Mouse (Mus musculus) CH12F3 (cell line): ENCODE data around the gene Zfp189.

Experiments used
- in situ Hi-C: fragments of 300-500 bp; cut with MboI; formaldehyde crosslinking; loops from 2 replicates; pipeline ENCODE4 v1.14.3; 2020; ENCODE audit warnings: low sequenced_read_pairs

Zfp189 gene

DNA sequence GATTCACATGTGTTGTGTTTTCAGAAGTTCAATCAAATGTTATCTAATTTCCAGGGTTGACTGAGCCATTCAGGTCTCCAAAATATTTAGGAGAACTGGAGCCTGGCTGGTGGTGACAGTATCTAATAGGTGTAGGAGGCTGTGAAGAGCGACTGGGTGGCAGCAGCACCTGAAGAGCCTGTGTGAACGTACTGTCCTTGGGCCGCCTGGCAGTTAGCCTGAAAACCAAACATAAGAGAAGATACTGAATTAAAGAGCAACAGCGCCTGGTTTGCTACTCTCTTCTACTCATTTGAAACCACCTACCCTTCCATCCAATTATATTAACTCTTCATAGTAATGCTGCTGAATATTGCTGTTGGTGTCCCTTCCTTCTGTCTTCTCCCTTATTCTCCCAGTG is 15.7 kb downstream of the Zfp189 start:
- in situ Hi-C loops, result no loop called here

DNA sequence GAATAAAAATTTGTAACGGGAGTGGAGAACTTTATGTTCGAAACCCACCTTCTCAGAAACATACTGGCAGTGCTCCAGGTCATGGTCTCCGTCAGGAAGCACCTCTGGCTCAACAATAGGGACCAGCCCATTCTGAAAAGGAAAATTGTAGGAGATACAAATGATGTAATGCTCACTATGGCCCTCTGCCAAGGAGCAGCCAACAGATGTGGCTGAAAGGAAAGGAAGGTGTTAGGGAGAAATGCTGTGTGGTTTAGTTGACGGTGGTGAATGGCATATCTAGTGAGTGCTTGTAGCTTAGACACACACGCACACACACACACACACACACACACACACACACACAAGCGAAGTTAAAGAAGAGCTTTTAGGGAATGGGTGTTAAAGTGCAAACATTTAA is 18.7 kb downstream of the Zfp189 start:
- in situ Hi-C loops, result no loop called here

DNA sequence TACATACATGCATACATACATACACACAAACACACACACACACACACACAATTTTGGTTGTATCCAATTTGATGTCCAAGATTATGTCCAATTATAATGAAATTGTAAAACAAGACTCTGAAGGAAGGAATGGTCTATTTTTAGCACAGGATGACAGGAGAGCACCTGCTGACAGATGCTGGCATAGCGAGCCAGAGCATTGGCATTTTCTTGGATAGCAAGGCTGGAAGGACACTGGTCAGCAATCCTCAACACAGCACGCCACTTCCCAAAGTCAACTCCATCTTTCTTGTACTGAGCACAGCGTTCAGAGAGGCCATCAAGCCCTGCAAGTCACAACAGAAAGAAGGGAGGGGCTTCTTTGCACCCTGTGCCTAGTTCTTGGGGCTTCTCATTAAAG is 20.0 kb downstream of the Zfp189 start:
- in situ Hi-C loops, result no loop called here

DNA sequence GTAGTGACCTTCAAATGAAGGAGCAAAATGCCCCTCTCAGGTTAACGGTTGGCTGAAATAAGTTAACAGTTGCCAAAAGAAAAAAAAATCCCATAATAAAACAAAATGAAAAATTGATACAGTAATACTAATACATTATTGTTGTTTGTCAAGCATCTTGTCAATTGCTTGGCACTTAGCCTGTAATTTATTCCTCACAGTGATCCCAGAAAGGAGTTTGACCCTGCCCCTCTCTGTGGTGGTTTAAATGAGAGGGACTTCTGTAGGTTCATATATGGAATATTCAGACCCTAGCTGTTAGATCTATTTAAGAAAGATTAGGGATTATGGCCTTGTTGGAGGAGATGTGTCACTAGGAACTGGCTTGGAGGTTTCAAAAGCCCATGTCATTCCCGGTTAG is 25.1 kb downstream of the Zfp189 start:
- in situ Hi-C loops, result no loop called here

DNA sequence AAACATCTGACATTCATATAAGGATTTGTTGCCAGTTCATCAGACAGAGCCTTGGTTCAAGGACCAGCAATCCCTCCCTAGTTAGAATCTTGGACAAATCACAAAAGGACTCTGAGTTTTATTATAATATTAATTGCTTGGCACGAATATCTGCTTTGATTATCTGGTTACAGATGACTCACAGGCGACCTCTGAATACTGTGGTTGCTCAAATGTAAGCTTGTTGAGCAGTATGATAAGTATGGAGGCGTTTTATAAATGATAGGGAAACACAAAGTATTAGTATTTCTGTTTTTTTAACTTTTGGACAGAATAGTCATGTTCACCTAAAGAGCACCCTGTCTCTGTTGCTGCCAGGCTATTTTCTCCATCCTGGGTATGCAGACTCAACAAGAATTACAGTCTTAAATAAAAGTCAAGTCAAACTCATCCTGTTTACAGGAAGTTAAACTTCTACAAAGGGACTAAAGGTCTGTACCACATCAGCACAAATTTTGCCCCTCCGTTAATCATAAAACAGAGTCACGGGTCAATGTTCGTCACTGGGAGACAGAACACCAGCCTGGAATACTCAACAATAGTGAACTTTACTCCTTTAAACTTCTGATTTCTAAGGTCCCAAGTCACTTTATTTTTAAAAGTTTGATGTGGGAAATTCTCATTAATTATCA is 26.0 kb downstream of the Zfp189 start:
- in situ Hi-C loops, result no loop called here

DNA sequence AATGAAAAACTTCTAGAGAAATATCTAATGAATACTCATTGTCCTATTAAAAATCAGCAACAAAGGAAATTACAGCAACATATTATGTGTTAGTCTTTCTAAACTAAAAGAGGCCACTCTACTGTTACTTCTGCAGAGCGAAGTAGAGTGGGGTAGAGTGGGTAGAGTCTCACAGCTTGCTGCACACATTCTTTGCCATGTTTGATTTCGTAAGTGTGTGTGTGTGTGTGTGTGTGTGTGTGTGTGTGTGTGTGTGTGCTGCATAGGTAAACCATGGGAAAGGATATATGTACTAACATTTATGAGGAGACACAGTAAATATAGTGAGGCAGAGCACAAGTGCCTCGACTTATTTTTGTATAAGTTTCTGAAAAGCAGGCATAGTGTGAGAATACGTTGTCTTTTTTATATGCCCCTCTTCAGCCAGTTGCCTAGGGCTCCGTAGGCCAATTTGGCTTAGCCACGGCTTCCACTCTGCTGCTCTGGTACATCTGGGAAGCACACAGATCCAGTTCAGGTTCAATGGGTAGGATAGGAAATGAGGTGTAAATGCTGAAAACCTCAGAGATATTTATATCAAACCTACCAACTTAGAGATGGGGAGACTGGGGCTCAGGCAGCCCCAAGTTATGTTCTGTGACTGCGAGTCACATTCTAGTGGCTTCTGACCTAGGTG is 26.7 kb downstream of the Zfp189 start:
- in situ Hi-C loops, result no loop called here

DNA sequence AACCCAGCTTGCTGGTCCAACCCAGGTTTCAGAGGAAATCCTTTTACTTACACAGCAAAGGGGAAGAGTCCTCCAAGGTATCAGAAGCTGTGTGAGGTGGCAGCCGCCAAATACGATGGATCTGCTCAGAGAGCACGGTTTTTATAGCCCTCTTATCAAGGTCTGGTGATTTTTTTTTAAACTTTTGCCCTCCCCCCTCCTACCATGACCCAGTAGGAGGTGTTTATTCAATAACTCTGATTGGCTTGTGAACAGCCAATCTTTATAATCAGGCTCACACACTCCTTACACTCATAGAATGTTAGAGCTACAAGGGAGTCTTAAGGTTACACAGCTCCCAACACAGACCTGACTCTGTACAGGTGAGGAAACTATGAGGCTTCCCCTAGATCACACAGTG is 28.4 kb downstream of the Zfp189 start, which contains the start of gene Aldob:
Gene Aldob, minus strand, starts transcription at position 164 of the 400 bp plus-strand sequence.
- in situ Hi-C loops, result no loop called here

DNA sequence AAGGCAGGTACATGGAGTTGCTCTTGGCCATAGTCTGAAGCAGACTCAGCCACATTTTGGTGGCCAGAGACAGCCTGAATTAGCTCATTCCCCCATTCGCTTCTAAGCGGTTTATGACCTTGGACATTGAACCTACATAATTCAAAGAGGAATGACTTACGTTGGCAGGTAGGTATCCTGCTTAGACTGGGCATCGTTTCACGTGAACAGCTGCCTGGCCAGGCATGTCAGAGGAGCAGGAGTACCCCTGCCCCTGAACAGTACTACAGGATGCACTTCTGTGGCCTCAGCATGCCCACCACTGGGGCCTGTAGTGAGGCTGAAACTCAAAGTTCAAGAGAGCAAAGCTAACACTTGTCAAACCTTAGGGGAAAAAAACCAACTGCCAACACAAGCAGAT is 32.4 kb downstream of the Zfp189 start:
- in situ Hi-C loops, result no loop called here

DNA sequence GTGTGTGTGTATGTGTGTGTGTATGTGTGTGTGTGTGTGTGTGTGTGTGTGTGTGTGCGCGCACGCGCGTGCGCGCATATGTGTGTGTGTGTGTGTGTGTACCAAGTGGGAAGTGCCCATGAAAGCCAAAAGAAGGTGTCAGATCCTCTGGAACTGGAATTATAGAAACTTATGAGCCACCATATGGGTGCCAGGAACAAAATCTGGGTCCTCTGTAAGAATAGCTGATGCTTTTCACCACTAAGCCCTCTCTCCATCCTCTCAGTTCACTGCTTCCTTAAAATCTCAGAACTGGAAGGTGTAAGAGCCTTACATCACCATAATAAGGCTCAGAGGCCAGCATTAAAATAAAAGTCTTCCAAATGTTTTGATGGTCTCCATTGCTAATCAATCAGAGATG is 36.4 kb downstream of the Zfp189 start:
- in situ Hi-C loops, result no loop called here

DNA sequence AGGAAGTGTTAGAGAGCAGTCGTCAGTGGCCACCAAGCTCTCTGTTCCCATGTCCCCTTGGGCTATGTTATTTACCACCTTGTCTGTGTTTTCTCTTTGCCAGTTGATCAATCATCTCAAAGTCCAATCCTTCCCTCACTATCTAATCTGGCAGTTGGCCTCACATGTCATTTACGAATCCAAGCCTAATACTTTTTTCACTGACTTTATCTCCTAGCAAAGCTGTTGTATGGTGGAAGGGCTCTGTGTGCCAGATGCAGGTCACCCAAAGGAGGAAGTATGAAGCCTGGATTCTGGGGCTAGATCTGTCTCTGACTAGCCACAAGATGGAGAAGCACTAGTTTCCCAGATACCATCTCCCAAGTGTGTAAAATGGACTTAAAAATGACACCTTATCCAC is 37.2 kb downstream of the Zfp189 start:
- in situ Hi-C loops, result no loop called here

DNA sequence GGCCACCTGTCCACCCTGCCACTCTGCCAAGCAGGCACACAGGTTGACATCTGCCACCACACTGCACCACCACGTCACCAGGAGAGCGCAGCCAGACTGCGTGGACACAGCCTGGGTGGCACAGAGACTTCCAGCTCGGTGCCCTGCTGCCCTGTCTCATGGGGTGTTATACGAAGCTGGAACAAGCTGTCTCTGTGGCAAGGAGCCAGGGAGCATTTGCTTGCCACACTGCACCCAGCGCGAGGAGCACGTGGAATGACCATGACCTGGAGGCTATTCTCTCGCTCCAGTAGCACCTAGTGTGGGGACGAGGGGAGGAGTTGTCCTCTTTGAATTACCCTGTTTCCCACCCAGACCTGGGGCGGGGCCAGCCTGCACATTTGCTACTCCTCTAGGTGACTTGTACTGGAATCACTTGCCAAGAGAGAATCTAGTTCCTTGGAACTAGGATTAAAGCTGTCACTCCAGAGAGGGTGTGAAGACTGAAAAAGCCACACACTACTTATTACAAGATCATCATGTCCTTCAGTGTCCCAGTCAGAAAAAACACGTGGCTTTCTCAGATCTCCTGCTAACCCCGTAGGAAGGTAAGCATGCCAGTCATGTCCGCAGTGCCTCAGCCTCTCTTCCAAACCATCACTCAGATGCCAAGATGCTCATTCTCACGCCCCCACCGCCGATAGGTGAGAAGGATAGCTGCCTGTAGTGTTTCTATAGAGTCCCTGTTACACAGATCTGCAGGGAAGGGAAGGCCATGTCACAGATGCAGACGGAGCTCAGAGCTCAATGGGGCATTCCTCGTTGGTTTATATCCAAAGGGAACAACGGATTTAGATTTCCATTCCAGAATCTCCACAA is 39.2 kb downstream of the Zfp189 start:
- in situ Hi-C loops, result no loop called here

DNA sequence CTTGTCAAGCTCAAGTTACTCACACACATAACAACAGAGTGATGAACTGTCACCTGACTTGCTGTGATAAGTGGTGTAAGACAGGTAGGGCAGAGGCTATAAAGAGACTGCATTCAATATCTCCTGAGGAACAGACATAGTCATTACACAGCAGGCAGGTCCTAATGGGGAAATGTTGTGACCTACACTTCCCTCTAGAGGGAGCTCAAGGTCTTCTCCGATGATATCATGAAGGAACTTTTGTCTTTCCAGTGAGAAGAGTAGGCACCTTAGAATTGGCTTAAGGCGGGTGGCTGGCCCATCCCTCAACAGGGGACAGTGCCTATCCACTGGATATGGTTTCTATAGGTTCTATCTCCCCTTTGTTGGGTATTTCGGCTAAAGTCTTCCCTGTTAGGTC is 46.6 kb downstream of the Zfp189 start:
- in situ Hi-C loops, result no loop called here

DNA sequence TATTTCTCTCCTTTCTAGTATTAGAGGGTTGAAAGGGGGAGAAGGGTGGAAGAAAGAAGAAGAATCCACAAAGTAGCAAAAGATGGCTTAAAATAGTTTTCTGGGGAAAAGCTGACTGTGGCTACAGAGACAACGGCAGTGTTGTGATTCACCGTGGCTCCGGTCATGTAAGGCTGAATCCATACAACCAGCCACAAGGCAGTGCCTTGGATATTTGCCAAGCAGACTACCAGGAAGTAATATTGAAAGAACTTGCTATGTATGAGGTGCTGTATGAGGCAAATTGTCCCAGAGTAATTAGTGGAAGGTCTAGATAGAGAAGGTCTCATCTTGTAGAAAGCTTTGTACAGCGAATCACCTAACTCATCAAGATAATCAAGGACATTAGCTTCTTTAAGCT is 51.2 kb downstream of the Zfp189 start:
- in situ Hi-C loops, result loop anchor here (10.0 kb wide), 1 partner anchor 53 kb away; no protein-coding TSS in a partner anchor
